Mouse (Mus musculus) heart, embryonic 11.5 days (tissue): ENCODE results near the gene Abr. TPM values are rescaled to one million over a fixed set of nuclear protein-coding genes. Genes with fewer than 3 reads are reported as not detected.

ENCODE experiments used
- ATAC-seq: fragments of 200-750 bp; cut with Nextera tagmentation; replicated peaks from 2 replicates; pipeline ENCODE4 v1.8.0; 2017; ENCODE audit warnings: moderate library complexity; ENCODE audit not compliant: insufficient number of reproducible peaks, low FRiP score, low TSS enrichment
- H3K27ac ChIP-seq: fragments of 300-500 bp; sonication (generic); 2 replicates; pipeline ENCODE4 v1.5.1; 2014; ENCODE audit warnings: mild to moderate bottlenecking, low read depth, low read length
- H3K27me3 ChIP-seq: fragments of 300-500 bp; sonication (generic); 2 replicates; pipeline ENCODE4 v1.6.1; 2014; ENCODE audit warnings: mild to moderate bottlenecking, low read length, mixed read lengths; ENCODE audit not compliant: control insufficient read depth, insufficient read depth
- H3K36me3 ChIP-seq: fragments of 300-500 bp; sonication (generic); 2 replicates; pipeline ENCODE4 v1.6.1; 2014; ENCODE audit warnings: mild to moderate bottlenecking, low read length, moderate library complexity, mixed read lengths; ENCODE audit not compliant: control insufficient read depth, insufficient read depth
- H3K4me1 ChIP-seq: fragments of 300-500 bp; sonication (generic); 2 replicates; pipeline ENCODE4 v1.6.1; 2014; ENCODE audit warnings: low read length; ENCODE audit not compliant: control insufficient read depth, insufficient read depth
- H3K4me2 ChIP-seq: fragments of 300-500 bp; sonication (generic); 2 replicates; pipeline ENCODE4 v1.6.1; 2014; ENCODE audit warnings: mild to moderate bottlenecking, moderate library complexity
- H3K4me3 ChIP-seq: fragments of 300-500 bp; sonication (generic); 2 replicates; pipeline ENCODE4 v1.5.1; 2014; ENCODE audit warnings: low read depth, low read length
- H3K9ac ChIP-seq: fragments of 300-500 bp; sonication (generic); 2 replicates; pipeline ENCODE4 v1.6.1; 2014; ENCODE audit warnings: mild to moderate bottlenecking, low read depth, low read length, moderate library complexity
- H3K9me3 ChIP-seq: fragments of 300-500 bp; sonication (generic); replicated peaks from 2 replicates; pipeline ENCODE4 v1.6.1; 2016; ENCODE audit warnings: low read length; ENCODE audit not compliant: control insufficient read depth
- WGBS: fragments of 180-500 bp; shearing (Covaris S2); extraction: QIAGEN DNeasy Blood & Tissue Kit; methylation state at CpG from one replicate; pipeline ENCODE4 v1.1.7; 2014; ENCODE audit not compliant: insufficient replicate concordance; 5-methylcytosine and 5-hydroxymethylcytosine counted together
- polyA plus RNA-seq: library from polyadenylated mRNA; unstranded; fragments of >200 nt; fragmentation: Nextera tagmentation; extraction: Ambion mirVana; gene quantifications from 2 replicates; pipeline ENCODE4 v1.2.1, GENCODE M21; 2014

The Abr gene
- polyA plus RNA-seq, 1 experiment from 2014 or later, result 22.9 TPM

GRCm38 (mm10) chr11:76467073-76467472 lies 155.0 kb downstream of the Abr start:
- Histone ChIP-seq H3K27ac (peak overlapping the region; percentile 29; the same call in 1 of the 2 replicates), H3K9ac (no peak overlapping the region), H3K9me3 (no peaks in the 10 kb centered on the region), H3K27me3 (no peaks in the 10 kb centered on the region), H3K36me3 (peaks cover 8% of the 10 kb centered on the region), H3K4me3 (no peak overlapping the region), H3K4me1 (peaks cover 39% of the 10 kb centered on the region), H3K4me2 (no peak overlapping the region)
- 19% methylated on average over 10 of the region's 10 CpGs for WGBS
- no peak for ATAC-seq

- Histone ChIP-seq H3K4me3 (no peak overlapping the region), H3K27ac (no peak overlapping the region), H3K27me3 (no peaks in the 10 kb centered on the region), H3K4me1 (peaks cover 39% of the 10 kb centered on the region), H3K9me3 (no peaks in the 10 kb centered on the region), H3K36me3 (peaks cover 10% of the 10 kb centered on the region), H3K9ac (no peak overlapping the region), H3K4me2 (no peak overlapping the region)
- ATAC-seq, result no peak
- 67% methylated on average over 4 of the region's 4 CpGs for WGBS
These were observed 156.2 kb downstream of the Abr start for GRCm38 (mm10) chr11:76465879-76466278.

- Histone ChIP-seq H3K27me3 (no peaks in the 10 kb centered on the region), H3K4me3 (no peak overlapping the region), H3K36me3 (peaks cover 10% of the 10 kb centered on the region), H3K4me1 (peaks cover 11% of the 10 kb centered on the region), H3K4me2 (no peak overlapping the region), H3K9me3 (no peaks in the 10 kb centered on the region), H3K27ac (no peak overlapping the region), H3K9ac (no peak overlapping the region)
- no peak for ATAC-seq
- WGBS, result 83% methylated on average over 5 of the region's 5 CpGs
These were observed 160.4 kb downstream of the Abr start for GRCm38 (mm10) chr11:76461696-76462095.

GRCm38 (mm10) chr11:76461201-76461600 lies 160.9 kb downstream of the Abr start:
- no peak for ATAC-seq
- peaks cover 10% of the 10 kb centered on the region for H3K36me3 ChIP-seq

GRCm38 (mm10) chr11:76459489-76459888 lies 162.6 kb downstream of the Abr start:
- ATAC-seq, result no peak
- WGBS, result 53% methylated on average over 3 of the region's 3 CpGs

More at GRCm38 (mm10) chr11:76461201-76461600, 160.9 kb downstream of the Abr start:
- Histone ChIP-seq H3K4me3 (no peak overlapping the region), H3K27ac (no peak overlapping the region), H3K27me3 (no peaks in the 10 kb centered on the region), H3K4me2 (no peak overlapping the region), H3K4me1 (peaks cover 14% of the 10 kb centered on the region), H3K9ac (no peak overlapping the region), H3K9me3 (no peaks in the 10 kb centered on the region)
- 67% methylated on average over 6 of the region's 6 CpGs for WGBS

GRCm38 (mm10) chr11:76458730-76459129 lies 163.4 kb downstream of the Abr start:
- no peak for ATAC-seq
- no peak overlapping the region for H3K4me3 ChIP-seq
- no peak overlapping the region for H3K27ac ChIP-seq
- peaks cover 23% of the 10 kb centered on the region for H3K36me3 ChIP-seq
- no peak overlapping the region for H3K4me2 ChIP-seq
- WGBS, result 77% methylated on average over 9 of the region's 9 CpGs
- no peaks in the 10 kb centered on the region for H3K27me3 ChIP-seq
- H3K9me3 ChIP-seq, result no peaks in the 10 kb centered on the region
- no peak overlapping the region for H3K9ac ChIP-seq
- peaks cover 10% of the 10 kb centered on the region for H3K4me1 ChIP-seq

More at GRCm38 (mm10) chr11:76459489-76459888, 162.6 kb downstream of the Abr start:
- H3K4me3 ChIP-seq, result no peak overlapping the region
- H3K36me3 ChIP-seq, result peaks cover 18% of the 10 kb centered on the region
- no peaks in the 10 kb centered on the region for H3K27me3 ChIP-seq
- no peak overlapping the region for H3K27ac ChIP-seq
- H3K9me3 ChIP-seq, result no peaks in the 10 kb centered on the region
- H3K9ac ChIP-seq, result no peak overlapping the region
- H3K4me1 ChIP-seq, result peaks cover 14% of the 10 kb centered on the region
- H3K4me2 ChIP-seq, result no peak overlapping the region

- Histone ChIP-seq H3K36me3 (peaks cover 14% of the 10 kb centered on the region), H3K4me2 (no peak overlapping the region), H3K27me3 (no peaks in the 10 kb centered on the region), H3K4me1 (peaks cover 8% of the 10 kb centered on the region), H3K4me3 (no peak overlapping the region), H3K9ac (no peak overlapping the region), H3K9me3 (no peaks in the 10 kb centered on the region), H3K27ac (no peak overlapping the region)
- WGBS, result 73% methylated on average over 10 of the region's 10 CpGs
- no peak for ATAC-seq
These were observed 165.2 kb downstream of the Abr start for GRCm38 (mm10) chr11:76456897-76457296.

GRCm38 (mm10) chr11:76456233-76456632 lies 165.9 kb downstream of the Abr start:
- H3K4me1 ChIP-seq, result peaks cover 8% of the 10 kb centered on the region
- no peak for ATAC-seq
- no peaks in the 10 kb centered on the region for H3K9me3 ChIP-seq
- H3K27ac ChIP-seq, result no peak overlapping the region
- peaks cover 13% of the 10 kb centered on the region for H3K36me3 ChIP-seq
- WGBS, result 18% methylated on average over 6 of the region's 6 CpGs
- no peak overlapping the region for H3K9ac ChIP-seq
- H3K4me2 ChIP-seq, result no peak overlapping the region
- H3K4me3 ChIP-seq, result no peak overlapping the region
- no peaks in the 10 kb centered on the region for H3K27me3 ChIP-seq

DNA sequence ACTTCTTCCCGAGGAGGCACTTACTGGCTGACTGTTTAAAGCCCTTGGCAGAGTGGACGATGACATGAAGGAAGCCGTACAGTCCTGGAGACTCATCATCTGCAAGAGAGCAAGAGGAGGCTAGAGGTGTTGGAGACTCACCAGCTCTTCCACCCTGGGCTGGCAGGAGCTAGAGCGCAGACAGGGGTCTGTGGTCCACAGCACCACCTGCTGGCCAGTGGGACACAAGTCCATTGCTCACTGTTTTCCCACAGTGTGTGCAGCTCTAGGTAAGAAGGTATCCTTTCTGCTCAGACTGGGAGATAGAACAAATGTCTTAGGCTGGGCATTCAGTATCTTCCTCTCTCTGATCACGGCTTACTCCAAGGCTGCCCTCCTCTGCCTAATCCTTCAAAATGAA lies 167.6 kb downstream of the Abr start:
- ATAC-seq, result no peak; the same call in 1 of the 2 replicates

More for the DNA sequence above, 167.6 kb downstream of the Abr start:
- 48% methylated on average over 5 of the region's 5 CpGs for WGBS
- peaks cover 16% of the 10 kb centered on the region for H3K36me3 ChIP-seq
- H3K27ac ChIP-seq, result no peak overlapping the region
- H3K9me3 ChIP-seq, result no peaks in the 10 kb centered on the region
- no peaks in the 10 kb centered on the region for H3K27me3 ChIP-seq
- H3K9ac ChIP-seq, result no peak overlapping the region
- no peak overlapping the region for H3K4me2 ChIP-seq
- peaks cover 16% of the 10 kb centered on the region for H3K4me1 ChIP-seq
- H3K4me3 ChIP-seq, result no peak overlapping the region
